Mouse (Mus musculus): ENCODE measurements around the gene Atp5d. TPM values are rescaled to one million over a fixed set of nuclear protein-coding genes. Genes with fewer than 3 reads are reported as not detected.

Atp5d gene
- polyA plus RNA-seq, 1 experiment from 2014 or later: 384 TPM

- WGBS: 24% methylated on average over 5 of the region's 5 CpGs
- Histone ChIP-seq H3K36me3 (peaks cover 23% of the 10 kb centered on the region), H3K27me3 (peaks cover 7% of the 10 kb centered on the region; the same call in 1 of the 2 replicates), H3K4me2 (replicated peaks) (peak overlapping the region; percentile 70), H3K9me3 (no peaks in the 10 kb centered on the region), H3K27ac (replicated peaks) (peak overlapping the region; percentile 91), H3K4me1 (peaks cover 52% of the 10 kb centered on the region), H3K4me3 (peak overlapping the region; percentile 96), H3K9ac (replicated peaks) (peak overlapping the region; percentile 99)
- ATAC-seq (ENCODE audit: low FRiP score, low read depth): no peak
Observed at GRCm38 (mm10) chr10:80180823-80181222, 42.4 kb downstream of the Atp5d start.

- peak overlapping the region; percentile 99 for H3K9ac ChIP-seq (replicated peaks)
- H3K4me1 ChIP-seq: peaks cover 50% of the 10 kb centered on the region
- peaks cover 19% of the 10 kb centered on the region for H3K27me3 ChIP-seq
- WGBS: 86% methylated on average over 7 of the region's 7 CpGs
- peak overlapping the region; percentile 70 for H3K4me2 ChIP-seq (replicated peaks)
- ATAC-seq (ENCODE audit: low FRiP score, low read depth): no peak
- peaks cover 34% of the 10 kb centered on the region for H3K36me3 ChIP-seq
- peak overlapping the region; percentile 96 for H3K4me3 ChIP-seq
- H3K9me3 ChIP-seq: no peaks in the 10 kb centered on the region
- H3K27ac ChIP-seq (replicated peaks): peak overlapping the region; percentile 91; the same call in 1 of the 2 replicates
Observed at GRCm38 (mm10) chr10:80182547-80182946, 44.1 kb downstream of the Atp5d start.

GRCm38 (mm10) chr10:80186649-80187048, 48.2 kb downstream of the Atp5d start:
- WGBS: 45% methylated on average over 26 of the region's 27 CpGs
- Histone ChIP-seq H3K27ac (replicated peaks) (peak overlapping the region; percentile 97), H3K4me2 (replicated peaks) (peak overlapping the region; percentile 35), H3K27me3 (peaks cover 43% of the 10 kb centered on the region), H3K9ac (replicated peaks) (peak overlapping the region; percentile 34; the same call in 1 of the 2 replicates), H3K4me3 (peak overlapping the region; percentile 19), H3K4me1 (peaks cover 49% of the 10 kb centered on the region), H3K9me3 (no peaks in the 10 kb centered on the region), H3K36me3 (peaks cover 51% of the 10 kb centered on the region)
- ATAC-seq (ENCODE audit: low FRiP score, low read depth): no peak

- 68% methylated on average over 10 of the region's 10 CpGs for WGBS
- peak overlapping the region; percentile 97 for H3K27ac ChIP-seq (replicated peaks)
- peaks cover 52% of the 10 kb centered on the region for H3K27me3 ChIP-seq
- peak overlapping the region; percentile 33; the same call in 1 of the 2 replicates for H3K9ac ChIP-seq (replicated peaks)
- no peak for ATAC-seq (ENCODE audit: low FRiP score, low read depth)
- H3K4me2 ChIP-seq (replicated peaks): peak overlapping the region; percentile 11; the same call in 1 of the 2 replicates
- H3K9me3 ChIP-seq: no peaks in the 10 kb centered on the region
- no peak overlapping the region for H3K4me3 ChIP-seq
- H3K36me3 ChIP-seq: peaks cover 44% of the 10 kb centered on the region
- peaks cover 47% of the 10 kb centered on the region for H3K4me1 ChIP-seq
Observed at GRCm38 (mm10) chr10:80187739-80188138, 49.3 kb downstream of the Atp5d start.

GRCm38 (mm10) chr10:80188453-80189024, 50.1 kb downstream of the Atp5d start:
- peaks cover 60% of the 10 kb centered on the region for H3K27me3 ChIP-seq
- WGBS: 40% methylated on average over 15 of the region's 15 CpGs
- peak overlapping the region; percentile 70 for H3K4me2 ChIP-seq (replicated peaks)
- H3K36me3 ChIP-seq: peaks cover 37% of the 10 kb centered on the region
- H3K9me3 ChIP-seq: no peaks in the 10 kb centered on the region
- ATAC-seq (ENCODE audit: low FRiP score, low read depth): no peak
- H3K4me1 ChIP-seq: peaks cover 52% of the 10 kb centered on the region
- peak overlapping the region; percentile 51; the same call in 1 of the 2 replicates for H3K9ac ChIP-seq (replicated peaks)
- H3K4me3 ChIP-seq: peak overlapping the region; percentile 21; the same call in 1 of the 2 replicates
- H3K27ac ChIP-seq (replicated peaks): peak overlapping the region; percentile 97

- H3K9me3 ChIP-seq: no peaks in the 10 kb centered on the region
- WGBS: 2% methylated on average over 21 of the region's 21 CpGs
- ATAC-seq (ENCODE audit: low FRiP score, low read depth): peak; percentile 11; the same call in 1 of the 2 replicates
- peaks cover 65% of the 10 kb centered on the region for H3K27me3 ChIP-seq
- H3K4me1 ChIP-seq: peaks cover 64% of the 10 kb centered on the region
- H3K4me2 ChIP-seq (replicated peaks): peak overlapping the region; percentile 70
- peaks cover 28% of the 10 kb centered on the region for H3K36me3 ChIP-seq
- H3K4me3 ChIP-seq: peak overlapping the region; percentile 47
- H3K27ac ChIP-seq (replicated peaks): peak overlapping the region; percentile 97
- H3K9ac ChIP-seq (replicated peaks): peak overlapping the region; percentile 77
Observed at GRCm38 (mm10) chr10:80189999-80190398, 51.6 kb downstream of the Atp5d start.

GRCm38 (mm10) chr10:80190491-80191051, 52.1 kb downstream of the Atp5d start:
- Histone ChIP-seq H3K9me3 (no peaks in the 10 kb centered on the region), H3K4me1 (peaks cover 61% of the 10 kb centered on the region), H3K9ac (replicated peaks) (peak overlapping the region; percentile 77), H3K4me3 (peak overlapping the region; percentile 47), H3K27me3 (peaks cover 63% of the 10 kb centered on the region), H3K36me3 (peaks cover 28% of the 10 kb centered on the region), H3K4me2 (replicated peaks) (peak overlapping the region; percentile 70), H3K27ac (replicated peaks) (peak overlapping the region; percentile 97)
- 0% methylated on average over 47 of the region's 48 CpGs for WGBS
- ATAC-seq (ENCODE audit: low FRiP score, low read depth): peak; percentile 48

GRCm38 (mm10) chr10:80193976-80194375, 55.5 kb downstream of the Atp5d start:
- Histone ChIP-seq H3K36me3 (peaks cover 3% of the 10 kb centered on the region), H3K4me1 (peaks cover 66% of the 10 kb centered on the region), H3K9me3 (no peaks in the 10 kb centered on the region), H3K9ac (replicated peaks) (peak overlapping the region; percentile 37), H3K27ac (replicated peaks) (peak overlapping the region; percentile 93), H3K4me2 (replicated peaks) (peak overlapping the region; percentile 31), H3K4me3 (no peak overlapping the region), H3K27me3 (peaks cover 54% of the 10 kb centered on the region)
- WGBS: 42% methylated on average over 6 of the region's 6 CpGs
- no peak for ATAC-seq (ENCODE audit: low FRiP score, low read depth)

- peaks cover 62% of the 10 kb centered on the region for H3K4me1 ChIP-seq
- no peaks in the 10 kb centered on the region for H3K36me3 ChIP-seq
- H3K27me3 ChIP-seq: peaks cover 50% of the 10 kb centered on the region
- H3K9me3 ChIP-seq: no peaks in the 10 kb centered on the region
- H3K4me3 ChIP-seq: no peak overlapping the region
- H3K4me2 ChIP-seq (replicated peaks): peak overlapping the region; percentile 31
- 11% methylated on average over 8 of the region's 8 CpGs for WGBS
- peak overlapping the region; percentile 37 for H3K9ac ChIP-seq (replicated peaks)
- 0 out of 2 replicates have a peak, but pooled peaks have one; percentile 10 for ATAC-seq (ENCODE audit: low FRiP score, low read depth)
- peak overlapping the region; percentile 93 for H3K27ac ChIP-seq (replicated peaks)
Observed at GRCm38 (mm10) chr10:80194441-80194840, 56.0 kb downstream of the Atp5d start.

Other genes starting within 250 kb of the Atp5d start
- not detected in 2 replicates for gene Cfd, start 247.8 kb upstream of the Atp5d start, polyA plus RNA-seq (2016; fragmentation: Nextera tagmentation; extraction: Ambion mirVana)
- gene Med16, start 229.7 kb upstream of the Atp5d start, polyA plus RNA-seq (2016; fragmentation: Nextera tagmentation; extraction: Ambion mirVana): 65.4 and 68.4 TPM in 2 replicates
- gene Gm26602, start 227.8 kb upstream of the Atp5d start, polyA plus RNA-seq (2016; fragmentation: Nextera tagmentation; extraction: Ambion mirVana): 27.9 and 34.2 TPM in 2 replicates
- gene Kiss1r, start 221.7 kb upstream of the Atp5d start, polyA plus RNA-seq (2016; fragmentation: Nextera tagmentation; extraction: Ambion mirVana): 1.4 and 1.5 TPM in 2 replicates
- gene R3hdm4, start 217.4 kb upstream of the Atp5d start, polyA plus RNA-seq (2016; fragmentation: Nextera tagmentation; extraction: Ambion mirVana): 157 and 167 TPM in 2 replicates
- 4.0 and 5.6 TPM in 2 replicates for gene Arid3a, start 211.6 kb upstream of the Atp5d start, polyA plus RNA-seq (2016; fragmentation: Nextera tagmentation; extraction: Ambion mirVana)
- gene Wdr18, start 178.5 kb upstream of the Atp5d start, polyA plus RNA-seq (2016; fragmentation: Nextera tagmentation; extraction: Ambion mirVana): 90.4 and 97.0 TPM in 2 replicates
- 0.39 and 0.54 TPM in 2 replicates for gene Grin3b, start 167.9 kb upstream of the Atp5d start, polyA plus RNA-seq (2016; fragmentation: Nextera tagmentation; extraction: Ambion mirVana)
- 19.3 and 20.9 TPM in 2 replicates for gene Tmem259, start 154.3 kb upstream of the Atp5d start, polyA plus RNA-seq (2016; fragmentation: Nextera tagmentation; extraction: Ambion mirVana)
- 109 and 168 TPM in 2 replicates for gene Cnn2, start 150.0 kb upstream of the Atp5d start, polyA plus RNA-seq (2016; fragmentation: Nextera tagmentation; extraction: Ambion mirVana)
- gene Abca7, start 142.1 kb upstream of the Atp5d start, polyA plus RNA-seq (2016; fragmentation: Nextera tagmentation; extraction: Ambion mirVana): 7.6 and 8.5 TPM in 2 replicates
- gene Arhgap45, start 122.0 kb upstream of the Atp5d start, polyA plus RNA-seq (2016; fragmentation: Nextera tagmentation; extraction: Ambion mirVana): 4.5 and 5.6 TPM in 2 replicates
- gene Polr2e, start 98.8 kb upstream of the Atp5d start, polyA plus RNA-seq (2016; fragmentation: Nextera tagmentation; extraction: Ambion mirVana): 172 and 173 TPM in 2 replicates
- gene Gpx4, start 91.5 kb upstream of the Atp5d start, polyA plus RNA-seq (2016; fragmentation: Nextera tagmentation; extraction: Ambion mirVana): 483 and 524 TPM in 2 replicates
- gene Sbno2, start 33.1 kb upstream of the Atp5d start, polyA plus RNA-seq (2016; fragmentation: Nextera tagmentation; extraction: Ambion mirVana): 14.7 and 15.7 TPM in 2 replicates
- gene Stk11, start 22.8 kb upstream of the Atp5d start, polyA plus RNA-seq (2016; fragmentation: Nextera tagmentation; extraction: Ambion mirVana): 16.7 and 20.3 TPM in 2 replicates
- gene Cbarp, start 2.2 kb downstream of the Atp5d start, polyA plus RNA-seq (2016; fragmentation: Nextera tagmentation; extraction: Ambion mirVana): 19.3 and 20.0 TPM in 2 replicates
- gene Midn, start 9.6 kb downstream of the Atp5d start, polyA plus RNA-seq (2016; fragmentation: Nextera tagmentation; extraction: Ambion mirVana): 41.7 and 46.4 TPM in 2 replicates
- 227 and 233 TPM in 2 replicates for gene Cirbp, start 27.4 kb downstream of the Atp5d start, polyA plus RNA-seq (2016; fragmentation: Nextera tagmentation; extraction: Ambion mirVana)
- gene 1600002K03Rik, start 34.3 kb downstream of the Atp5d start, polyA plus RNA-seq (2016; fragmentation: Nextera tagmentation; extraction: Ambion mirVana): 12.9 and 13.6 TPM in 2 replicates
- 114 and 127 TPM in 2 replicates for gene Efna2, start 40.9 kb downstream of the Atp5d start, polyA plus RNA-seq (2016; fragmentation: Nextera tagmentation; extraction: Ambion mirVana)
- 151 and 195 TPM in 2 replicates for gene Mum1, start 87.8 kb downstream of the Atp5d start, polyA plus RNA-seq (2016; fragmentation: Nextera tagmentation; extraction: Ambion mirVana)
- 205 and 213 TPM in 2 replicates for gene Ndufs7, start 110.5 kb downstream of the Atp5d start, polyA plus RNA-seq (2016; fragmentation: Nextera tagmentation; extraction: Ambion mirVana)
- gene Gamt, start 122.4 kb downstream of the Atp5d start, polyA plus RNA-seq (2016; fragmentation: Nextera tagmentation; extraction: Ambion mirVana): 28.1 and 29.5 TPM in 2 replicates
- gene Dazap1, start 122.9 kb downstream of the Atp5d start, polyA plus RNA-seq (2016; fragmentation: Nextera tagmentation; extraction: Ambion mirVana): 61.2 and 71.3 TPM in 2 replicates
- 671 and 694 TPM in 2 replicates for gene Rps15, start 153.8 kb downstream of the Atp5d start, polyA plus RNA-seq (2016; fragmentation: Nextera tagmentation; extraction: Ambion mirVana)
- 181 and 193 TPM in 2 replicates for gene Apc2, start 157.3 kb downstream of the Atp5d start, polyA plus RNA-seq (2016; fragmentation: Nextera tagmentation; extraction: Ambion mirVana)
- 36.2 and 44.5 TPM in 2 replicates for gene 2310011J03Rik, start 181.9 kb downstream of the Atp5d start, polyA plus RNA-seq (2016; fragmentation: Nextera tagmentation; extraction: Ambion mirVana)
- gene Pcsk4, start 190.9 kb downstream of the Atp5d start, polyA plus RNA-seq (2016; fragmentation: Nextera tagmentation; extraction: Ambion mirVana): 2.4 and 3.7 TPM in 2 replicates
- gene Reep6, start 191.3 kb downstream of the Atp5d start, polyA plus RNA-seq (2016; fragmentation: Nextera tagmentation; extraction: Ambion mirVana): 3.1 and 4.3 TPM in 2 replicates
- 0.38 and 0.79 TPM in 2 replicates for gene Adamtsl5, start 209.8 kb downstream of the Atp5d start, polyA plus RNA-seq (2016; fragmentation: Nextera tagmentation; extraction: Ambion mirVana)
- gene Plk5, start 217.8 kb downstream of the Atp5d start, polyA plus RNA-seq (2016; fragmentation: Nextera tagmentation; extraction: Ambion mirVana): 0.31 and 0.52 TPM in 2 replicates
- 18.4 and 19.7 TPM in 2 replicates for gene Mex3d, start 249.0 kb downstream of the Atp5d start, polyA plus RNA-seq (2016; fragmentation: Nextera tagmentation; extraction: Ambion mirVana)